Mouse (Mus musculus) liver, postnatal 0 days (tissue): ENCODE data around the gene Lrrc75a.

Experiments used
- CTCF ChIP-seq: sonication (generic); IDR thresholded peaks from 2 replicates; pipeline ENCODE4 v1.5.1; 2016; ENCODE audit warnings: antibody characterized with exemption, low read depth
- EP300 ChIP-seq: IDR thresholded peaks from 2 replicates; pipeline ENCODE4 v1.6.1; 2016; ENCODE audit warnings: antibody characterized with exemption, low read depth, mild to moderate bottlenecking

- TF ChIP-seq CTCF (no peak), EP300 (no peak)
Measured at GRCm38 (mm10) chr11:62660885-62661284, 12.6 kb upstream of the Lrrc75a start.
